20 mouse cellular contexts compared by ENCODE assay signal in the genomic region with DNA sequence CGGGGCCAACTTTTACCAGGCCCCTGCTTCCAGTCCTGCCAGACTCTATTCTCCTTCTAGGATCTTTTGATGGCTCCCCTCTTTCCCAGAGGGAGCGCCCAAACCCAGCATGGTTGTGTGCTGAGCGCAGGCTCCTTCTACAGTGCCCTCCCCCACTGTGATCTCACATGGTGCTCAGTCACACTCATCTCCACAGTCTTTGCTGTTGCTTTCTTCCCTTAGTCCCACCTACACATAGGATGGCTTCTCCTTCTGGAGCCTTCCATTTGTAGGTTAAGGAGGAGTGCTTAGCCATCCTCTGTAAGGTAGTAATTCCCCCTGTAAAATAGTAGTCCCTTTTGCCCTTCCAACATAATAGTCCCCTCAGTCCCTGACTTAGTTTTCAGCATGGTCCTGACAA.
A peak's percentile ranks its signal among the peaks of the same experiment; 100 is the strongest.
DNase-seq lines count a peak whose midpoint lies in the region; ATAC-seq and TF ChIP-seq lines count a peak whose summit lies in the region.
"Had no signal": no experiment of that assay in that cellular context is flagged by ENCODE, and none has a peak within 500 bp of the region (broad histone marks: within the 10 kb centered on the region; RNA-seq: fewer than 3 reads in every experiment).

No protein-coding gene starts in this region.

- 0 out of 2 replicates have a peak overlapping the region, but pooled peaks have one; percentile 41 for H3K27ac ChIP-seq in cortical plate, adult 2 months (ENCODE audit: insufficient read depth, low read length)
- H3K27ac ChIP-seq in layer of hippocampus, adult 2 months, result no peak overlapping the region

- no peak overlapping the region for H3K4me3 ChIP-seq in cortical plate, adult 2 months (ENCODE audit: insufficient read depth, low read length)
- H3K4me3 ChIP-seq in layer of hippocampus, adult 2 months, result no peak overlapping the region

- H3K4me1 ChIP-seq in cortical plate, adult 2 months (ENCODE audit: control insufficient read depth, insufficient read depth, low read length), result no peaks in the 10 kb centered on the region

- no peak for TF ChIP-seq CTCF in cortical plate, adult 2 months (IDR thresholded peaks at IDR 0.05; ENCODE audit: extremely low read depth, insufficient read depth, low read length)
- TF ChIP-seq CTCF in layer of hippocampus, adult 2 months (conservative IDR thresholded peaks at IDR 0.05), result no peak

- DNase-seq in frontal cortex, postnatal 10 days (ENCODE audit: low spot score in 2 of 2), result no peak
- DNase-seq in brain, adult 2 months (ENCODE audit: low read depth, low spot score), result peak; percentile 53
- no peak for DNase-seq in layer of hippocampus, adult 2 months (ENCODE audit: low spot score in 2 of 2)
- no peak for DNase-seq in lung, postnatal 4 days
- DNase-seq: adrenal gland, adult 2 months; adrenal gland, adult 8-10 months; adrenal gland, postnatal 10 days; adrenal gland, postnatal 14 days; adrenal gland, postnatal 25 days; adrenal gland, postnatal 36 days; B cell, adult 2 months; cerebellum, adult 11 months; cerebellum, adult 11-12 months; cerebellum, adult 18-20 months; cerebellum, adult 2 months had no signal

- peak; percentile 66 for ATAC-seq in frontal cortex, adult (ENCODE audit: low TSS enrichment)
- ATAC-seq: activated CD4-positive, CD25-positive, alpha-beta regulatory T cell, adult 4 months; CD4-positive, CD25-positive, alpha-beta regulatory T cell, adult 4 months; Patski had no signal

- no peak for TF ChIP-seq POLR2A in cortical plate, adult 2 months (IDR thresholded peaks at IDR 0.05; ENCODE audit: extremely low read depth, insufficient read depth, low read length)
